Mouse (Mus musculus) neural tube, embryonic 15.5 days (tissue): ENCODE data around the gene Krt33b. TPM values are rescaled to one million over a fixed set of nuclear protein-coding genes. Genes with fewer than 3 reads are reported as not detected.

ENCODE experiments used
- ATAC-seq: fragments of 200-750 bp; cut with Nextera tagmentation; 2 replicates; pipeline ENCODE4 v1.8.0; 2017; ENCODE audit warnings: mild to moderate bottlenecking, moderate TSS enrichment, moderate library complexity; ENCODE audit not compliant: low FRiP score
- H3K27ac ChIP-seq: fragments of 300-500 bp; sonication (generic); replicated peaks from 2 replicates; pipeline ENCODE4 v1.5.1; 2015; ENCODE audit warnings: mild to moderate bottlenecking, inconsistent platforms
- H3K27me3 ChIP-seq: fragments of 300-500 bp; sonication (generic); replicated peaks from 2 replicates; pipeline ENCODE4 v1.6.1; 2015; ENCODE audit warnings: inconsistent platforms
- H3K36me3 ChIP-seq: fragments of 300-500 bp; sonication (generic); 2 replicates; pipeline ENCODE4 v1.6.1; 2015; ENCODE audit warnings: inconsistent platforms
- H3K4me1 ChIP-seq: fragments of 300-500 bp; sonication (generic); 2 replicates; pipeline ENCODE4 v1.6.1; 2015; ENCODE audit warnings: inconsistent platforms
- H3K4me2 ChIP-seq: fragments of 300-500 bp; sonication (generic); 2 replicates; pipeline ENCODE4 v1.6.1; 2015; ENCODE audit warnings: inconsistent platforms, mild to moderate bottlenecking, moderate library complexity
- H3K4me3 ChIP-seq: fragments of 300-500 bp; sonication (generic); replicated peaks from 2 replicates; pipeline ENCODE4 v1.5.1; 2015; ENCODE audit warnings: mild to moderate bottlenecking, inconsistent platforms
- H3K9ac ChIP-seq: fragments of 300-500 bp; sonication (generic); replicated peaks from 2 replicates; pipeline ENCODE4 v1.6.1; 2015; ENCODE audit warnings: mild to moderate bottlenecking, inconsistent platforms
- H3K9me3 ChIP-seq: fragments of 300-500 bp; sonication (generic); replicated peaks from 2 replicates; pipeline ENCODE4 v1.6.1; 2016; ENCODE audit warnings: inconsistent platforms
- WGBS: fragments of 180-500 bp; shearing (Covaris S2); methylation state at CpG from one replicate; pipeline ENCODE4 v1.1.7; 2015; ENCODE audit warnings: mixed read lengths; 5-methylcytosine and 5-hydroxymethylcytosine counted together
- polyA plus RNA-seq: library from polyadenylated mRNA; unstranded; fragments of >200 nt; fragmentation: Nextera tagmentation; extraction: Ambion mirVana; gene quantifications from 2 replicates; pipeline ENCODE4 v1.2.1, GENCODE M21; 2015

Gene Krt33b
- polyA plus RNA-seq = 0.11 TPM in 1 of 2 replicates, not detected in the other

DNA sequence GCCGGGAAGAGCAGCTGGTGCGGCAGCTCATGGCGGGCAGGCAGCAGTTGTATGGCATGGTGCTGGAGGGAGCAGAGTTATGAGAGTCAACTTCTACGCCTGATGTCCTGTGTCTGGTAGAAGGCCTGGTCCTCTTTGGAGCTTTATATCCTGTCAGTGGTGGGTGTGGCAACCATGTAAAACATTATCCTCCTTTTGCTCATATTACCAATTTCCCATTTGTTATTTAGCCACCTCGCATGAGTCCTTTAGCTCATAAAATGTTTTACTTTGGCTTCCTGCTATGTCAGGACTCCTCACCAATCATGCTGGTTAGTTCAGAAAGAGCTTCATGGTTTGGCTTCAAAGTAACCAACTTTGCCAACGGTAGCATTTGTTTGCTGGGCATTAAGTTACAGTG, at the start of gene Krt33b:
TSS of gene Krt33b (minus strand) at position 101 of the 400 bp plus-strand sequence.
- Histone ChIP-seq H3K4me3 (no peak within 1 kb of the TSS), H3K27me3 (no peaks in the 10 kb centered on the region), H3K9ac (no peak within 1 kb of the TSS), H3K4me1 (no peaks in the 10 kb centered on the region), H3K9me3 (no peaks in the 10 kb centered on the region), H3K4me2 (no peak within 1 kb of the TSS), H3K36me3 (no peaks in the 10 kb centered on the region), H3K27ac (no peak within 1 kb of the TSS)
- 87% methylated on average over 6 of the region's 6 CpGs for WGBS
- no peak for ATAC-seq

DNA sequence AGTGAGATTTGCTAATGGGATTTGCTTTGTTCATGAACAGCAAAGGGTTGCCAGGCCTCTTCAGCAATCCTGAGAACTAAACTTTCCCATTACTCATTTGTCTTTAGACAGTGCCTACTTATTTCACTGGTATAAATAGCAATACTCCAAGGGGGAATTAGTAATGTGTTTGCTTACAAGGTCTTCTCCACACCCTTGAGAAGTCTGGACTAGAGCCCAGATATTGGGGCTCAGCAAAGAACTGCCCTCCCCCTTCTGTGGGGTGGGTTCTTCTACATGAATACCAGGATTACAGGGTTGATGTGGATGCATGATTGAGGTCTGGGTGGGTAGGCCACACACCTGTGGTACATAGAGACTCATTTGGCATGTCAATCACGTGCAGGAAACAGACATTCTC, 44.2 kb upstream of the Krt33b start:
- WGBS = 63% methylated on average over 1 of the region's 1 CpGs
- Histone ChIP-seq H3K4me3 (no peak overlapping the region), H3K27me3 (no peaks in the 10 kb centered on the region), H3K9ac (no peak overlapping the region), H3K27ac (no peak overlapping the region), H3K4me2 (no peak overlapping the region), H3K4me1 (no peaks in the 10 kb centered on the region), H3K36me3 (no peaks in the 10 kb centered on the region), H3K9me3 (no peaks in the 10 kb centered on the region)
- no peak for ATAC-seq

DNA sequence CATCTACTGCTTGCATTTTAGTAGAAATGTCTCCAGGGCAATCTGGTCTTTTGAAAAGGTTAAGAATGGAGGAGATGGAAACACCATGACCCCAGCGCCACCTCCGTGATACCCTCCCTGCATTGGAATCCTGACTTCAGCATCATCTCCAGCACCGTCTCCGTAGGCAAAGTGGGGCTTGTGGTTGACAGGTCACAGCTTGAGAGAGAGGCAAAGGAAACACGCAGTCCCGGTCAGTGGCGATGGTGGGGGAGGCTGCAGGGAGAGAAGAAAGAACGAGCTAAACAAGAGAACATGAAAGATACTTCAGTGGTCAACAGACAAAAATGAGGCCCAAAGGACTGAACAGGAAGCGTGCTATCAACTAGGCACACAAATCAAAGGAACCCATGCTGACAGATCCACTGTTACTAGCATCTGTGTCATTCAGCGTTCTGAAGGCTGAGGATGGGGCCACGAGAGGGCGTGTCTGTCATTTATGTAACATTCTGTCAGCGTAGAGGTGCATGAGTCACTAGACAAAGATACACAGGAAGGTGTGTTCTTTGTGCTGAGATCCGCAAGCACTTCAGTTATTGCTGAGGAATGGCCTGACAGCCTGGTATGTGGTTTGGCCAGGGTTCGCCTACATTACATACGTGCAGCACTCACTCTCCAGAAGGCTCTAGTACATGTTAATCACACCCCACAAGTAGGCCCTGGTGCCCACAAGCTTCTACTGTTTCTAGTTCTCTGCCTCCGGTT, 37.8 kb upstream of the Krt33b start:
- H3K27me3 ChIP-seq = no peaks in the 10 kb centered on the region
- H3K4me1 ChIP-seq = no peaks in the 10 kb centered on the region
- no peak overlapping the region for H3K9ac ChIP-seq
- H3K4me3 ChIP-seq = no peak overlapping the region
- no peak overlapping the region for H3K4me2 ChIP-seq
- H3K27ac ChIP-seq = no peak overlapping the region
- H3K36me3 ChIP-seq = no peaks in the 10 kb centered on the region
- H3K9me3 ChIP-seq = no peaks in the 10 kb centered on the region
- WGBS = 85% methylated on average over 17 of the region's 17 CpGs
- no peak for ATAC-seq

DNA sequence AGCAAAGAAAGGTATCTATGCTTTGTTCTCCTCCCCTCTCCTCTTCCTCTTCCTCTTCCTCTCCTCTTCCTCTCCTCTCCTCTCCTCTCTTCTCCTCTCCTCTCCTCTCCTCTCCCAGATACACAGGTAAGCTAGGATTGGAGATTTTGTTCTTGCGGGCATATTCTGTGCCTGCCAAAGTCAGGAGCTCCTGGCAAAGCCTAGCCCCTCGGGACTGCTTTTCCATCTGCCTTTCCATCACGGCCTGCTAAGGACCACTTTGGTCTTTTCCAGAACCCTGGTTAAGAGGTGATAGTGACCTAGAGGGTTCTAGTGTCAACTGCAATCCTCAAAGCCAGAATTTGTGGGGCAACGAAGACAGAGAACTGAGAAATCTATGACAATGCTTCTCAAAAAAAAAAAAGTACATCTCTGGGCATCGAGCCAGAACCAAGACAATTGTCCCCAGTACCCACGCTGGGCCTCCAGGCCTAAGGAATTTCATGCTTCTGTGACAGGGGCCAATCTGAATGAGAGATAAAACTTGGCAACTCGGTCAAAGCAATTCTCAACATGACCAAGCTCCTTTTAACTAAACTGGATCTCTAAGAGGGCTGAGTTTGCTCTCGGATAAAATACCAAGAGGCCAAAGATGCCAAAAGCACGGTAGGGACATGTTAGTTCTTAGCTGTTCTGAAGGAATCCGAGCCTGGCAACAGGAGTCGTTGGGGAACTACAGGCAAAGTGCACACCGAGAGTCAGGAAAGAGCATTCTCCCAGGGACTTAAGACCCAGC, 36.8 kb upstream of the Krt33b start:
- Histone ChIP-seq H3K4me2 (no peak overlapping the region), H3K4me1 (no peaks in the 10 kb centered on the region), H3K27ac (no peak overlapping the region), H3K9me3 (no peaks in the 10 kb centered on the region), H3K36me3 (no peaks in the 10 kb centered on the region), H3K27me3 (no peaks in the 10 kb centered on the region), H3K4me3 (no peak overlapping the region), H3K9ac (no peak overlapping the region)
- WGBS = 66% methylated on average over 12 of the region's 12 CpGs
- ATAC-seq = no peak

DNA sequence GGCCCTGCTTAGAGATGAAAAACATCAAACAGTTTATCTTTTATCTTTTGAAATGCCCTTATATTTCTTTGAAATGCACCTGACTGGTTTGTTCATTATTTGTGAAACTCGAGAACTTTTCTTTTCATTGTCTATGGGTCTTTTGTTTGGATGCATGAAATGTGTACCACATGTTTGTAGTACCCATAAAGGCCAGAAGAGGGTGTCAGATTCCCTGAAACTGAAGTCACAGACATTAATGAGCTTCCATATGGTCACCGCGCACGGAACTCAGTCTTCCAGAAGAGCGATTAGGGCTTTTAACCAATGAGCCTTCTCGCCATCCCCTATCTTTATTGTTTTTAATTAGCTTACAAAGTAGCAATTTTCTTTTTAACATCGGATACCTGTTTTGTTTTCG, 29.2 kb upstream of the Krt33b start:
- H3K9ac ChIP-seq = no peak overlapping the region

DNA sequence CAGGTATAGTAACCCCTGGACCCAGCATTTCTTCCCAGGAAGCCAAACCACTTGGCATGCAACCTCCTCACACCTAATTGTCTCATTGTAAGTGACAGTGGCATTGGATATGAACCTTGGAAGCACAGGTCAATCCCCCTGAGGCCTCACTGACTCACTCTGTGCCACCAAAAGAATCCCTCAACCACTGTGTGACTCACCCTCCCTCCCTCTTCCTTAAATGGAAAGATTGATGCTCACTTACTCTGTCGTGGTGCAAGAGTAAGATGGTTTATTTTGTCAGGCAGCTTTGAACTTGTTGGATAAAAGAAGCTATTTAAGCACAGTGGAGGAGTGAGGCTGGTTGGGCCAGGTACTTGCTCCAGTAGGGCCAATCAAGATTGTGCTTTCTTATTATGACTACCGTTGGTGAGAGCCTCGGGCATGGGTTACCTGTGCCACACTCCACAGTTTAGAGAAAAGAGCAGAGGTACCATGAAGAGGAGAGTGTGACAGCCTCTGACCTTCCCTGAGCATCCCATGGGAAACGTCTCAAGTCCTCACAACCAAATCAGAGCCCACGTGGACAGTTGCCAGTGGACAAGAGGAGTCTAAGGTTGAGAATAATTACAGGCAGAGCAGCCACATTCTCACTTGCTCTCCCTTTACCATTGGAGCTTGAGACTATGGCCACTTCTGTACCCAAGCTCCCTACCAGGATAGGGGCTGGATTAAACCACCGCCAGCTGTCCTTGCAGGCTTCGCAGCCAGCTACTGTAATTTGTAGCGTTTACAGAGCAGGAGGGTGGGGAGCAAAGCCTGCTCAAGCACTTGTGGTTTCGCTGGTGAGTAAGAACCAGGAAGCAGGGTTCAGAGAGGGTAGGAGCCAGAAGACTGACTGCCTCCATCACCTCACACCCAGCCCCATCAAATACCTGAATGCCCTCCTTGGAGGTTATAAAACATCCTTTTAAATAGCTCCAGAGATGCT, 26.3 kb upstream of the Krt33b start:
- Histone ChIP-seq H3K27ac (no peak overlapping the region), H3K36me3 (no peaks in the 10 kb centered on the region), H3K9ac (no peak overlapping the region), H3K27me3 (no peaks in the 10 kb centered on the region), H3K4me1 (no peaks in the 10 kb centered on the region), H3K9me3 (no peaks in the 10 kb centered on the region), H3K4me2 (no peak overlapping the region), H3K4me3 (no peak overlapping the region)
- 78% methylated on average over 9 of the region's 9 CpGs for WGBS
- ATAC-seq = no peak

More for the DNA sequence above, 29.2 kb upstream of the Krt33b start:
- Histone ChIP-seq H3K4me1 (no peaks in the 10 kb centered on the region), H3K27me3 (no peaks in the 10 kb centered on the region), H3K36me3 (no peaks in the 10 kb centered on the region), H3K9me3 (no peaks in the 10 kb centered on the region), H3K4me2 (no peak overlapping the region), H3K4me3 (no peak overlapping the region), H3K27ac (no peak overlapping the region)
- ATAC-seq = no peak
- 74% methylated on average over 8 of the region's 8 CpGs for WGBS

DNA sequence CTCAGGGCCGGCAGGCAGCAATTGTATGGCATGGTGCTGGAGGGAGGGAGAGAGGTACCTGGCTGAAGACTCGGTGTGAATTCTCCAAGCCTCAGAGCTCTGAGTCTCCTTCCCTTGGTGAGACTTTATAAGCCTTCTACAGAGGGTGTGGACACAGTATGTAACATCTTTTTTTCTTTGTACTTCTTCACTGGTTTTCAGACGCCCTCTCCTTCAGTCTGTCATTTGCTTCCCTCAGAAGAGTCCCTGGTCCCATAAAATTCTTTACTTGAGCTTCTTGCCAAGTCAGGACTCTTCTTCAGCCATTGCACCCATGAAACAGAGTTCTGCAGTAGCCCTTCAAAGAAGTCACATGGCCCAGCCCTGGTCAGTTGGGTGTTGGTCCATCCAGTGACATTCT, 20.8 kb upstream of the Krt33b start, which contains the start of gene Krt31:
TSS of gene Krt31 (minus strand) at position 101 of the 400 bp plus-strand sequence.
- Histone ChIP-seq H3K9me3 (no peaks in the 10 kb centered on the region), H3K4me3 (no peak within 1 kb of the TSS), H3K36me3 (no peaks in the 10 kb centered on the region), H3K9ac (no peak within 1 kb of the TSS), H3K4me1 (no peaks in the 10 kb centered on the region), H3K4me2 (no peak within 1 kb of the TSS), H3K27me3 (no peaks in the 10 kb centered on the region), H3K27ac (no peak within 1 kb of the TSS)
- no peak for ATAC-seq
- 89% methylated on average over 3 of the region's 3 CpGs for WGBS

DNA sequence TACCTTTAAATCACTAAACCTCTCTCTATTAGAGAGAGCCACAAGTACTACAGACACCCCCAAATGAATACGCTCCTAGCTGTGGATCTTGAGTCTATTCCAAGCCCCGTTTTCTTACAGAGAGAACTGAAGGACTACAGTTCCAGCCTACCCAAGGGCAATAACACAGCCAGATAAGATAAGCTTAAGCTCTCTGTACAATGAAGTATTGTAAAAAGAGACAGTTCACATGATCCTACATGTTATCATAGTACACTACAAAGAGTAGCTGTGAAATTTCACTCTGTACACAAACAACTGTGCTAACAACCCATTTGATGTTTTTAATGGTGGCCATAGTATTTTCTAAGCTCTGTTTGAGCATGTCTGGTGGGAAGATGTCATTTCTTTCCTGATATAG, 17.5 kb upstream of the Krt33b start:
- H3K9ac ChIP-seq = no peak overlapping the region
- no peak for ATAC-seq
- no peak overlapping the region for H3K27ac ChIP-seq
- H3K4me1 ChIP-seq = no peaks in the 10 kb centered on the region
- no peaks in the 10 kb centered on the region for H3K36me3 ChIP-seq
- H3K4me2 ChIP-seq = no peak overlapping the region
- no peaks in the 10 kb centered on the region for H3K27me3 ChIP-seq
- H3K4me3 ChIP-seq = no peak overlapping the region
- WGBS = 92% methylated on average over 2 of the region's 2 CpGs
- no peaks in the 10 kb centered on the region for H3K9me3 ChIP-seq

DNA sequence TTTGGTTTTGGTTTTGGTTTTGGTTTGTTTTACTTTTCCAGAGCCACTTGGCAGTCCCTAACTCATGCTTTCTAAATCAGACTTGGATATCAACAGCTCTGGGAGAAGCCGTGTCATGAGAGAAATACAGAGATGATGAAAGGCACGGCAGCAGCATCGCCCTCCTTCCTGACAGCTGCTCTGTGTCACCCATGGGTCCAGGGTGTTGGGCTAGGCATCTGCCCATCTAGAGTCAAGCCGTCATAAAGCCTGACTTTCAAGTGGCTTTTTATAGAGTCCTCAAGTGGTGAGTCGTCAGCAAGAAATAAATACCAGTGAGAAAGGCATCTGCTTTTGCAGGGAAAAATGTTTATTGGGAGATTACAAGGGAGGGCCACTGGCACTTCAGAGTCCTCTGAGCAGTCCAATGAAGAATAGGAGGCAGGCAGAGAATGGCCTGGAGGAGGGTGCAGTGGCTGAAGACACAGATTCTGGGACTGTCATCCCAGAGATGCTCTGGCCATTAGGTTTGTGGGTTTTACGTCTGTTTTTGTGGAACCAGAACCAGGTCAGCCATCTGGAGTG, 16.7 kb upstream of the Krt33b start:
- ATAC-seq = no peak
- no peaks in the 10 kb centered on the region for H3K36me3 ChIP-seq
- no peaks in the 10 kb centered on the region for H3K9me3 ChIP-seq
- no peak overlapping the region for H3K9ac ChIP-seq
- no peak overlapping the region for H3K4me2 ChIP-seq
- no peaks in the 10 kb centered on the region for H3K4me1 ChIP-seq
- H3K27me3 ChIP-seq = no peaks in the 10 kb centered on the region
- 82% methylated on average over 6 of the region's 6 CpGs for WGBS
- no peak overlapping the region for H3K4me3 ChIP-seq
- H3K27ac ChIP-seq = no peak overlapping the region

DNA sequence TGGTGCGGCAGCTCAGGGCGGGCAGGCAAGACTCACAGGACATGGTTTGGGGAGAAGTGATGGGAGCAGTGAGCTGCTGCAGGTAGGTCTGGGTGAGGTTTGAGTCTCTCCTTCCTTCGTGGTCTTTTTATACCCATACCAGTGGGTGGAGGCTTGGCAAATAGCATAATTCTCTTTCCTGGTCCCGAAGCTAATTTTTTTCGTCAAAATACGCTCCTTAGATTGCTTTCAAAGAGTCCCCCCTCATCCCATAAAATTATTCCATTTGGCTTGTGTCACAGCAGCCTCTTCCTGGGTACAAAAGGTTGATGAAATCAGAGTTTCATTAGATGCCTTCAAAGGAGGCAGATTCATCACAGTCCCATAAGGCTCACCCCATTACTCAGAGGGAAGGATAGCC, 11.8 kb upstream of the Krt33b start, which contains the start of gene Krt34:
TSS of gene Krt34 (minus strand) at position 101 of the 400 bp plus-strand sequence.
- Histone ChIP-seq H3K4me3 (no peak within 1 kb of the TSS), H3K9ac (no peak within 1 kb of the TSS), H3K4me2 (no peak within 1 kb of the TSS), H3K27me3 (no peaks in the 10 kb centered on the region), H3K36me3 (no peaks in the 10 kb centered on the region), H3K4me1 (no peaks in the 10 kb centered on the region), H3K27ac (no peak within 1 kb of the TSS), H3K9me3 (no peaks in the 10 kb centered on the region)
- 85% methylated on average over 6 of the region's 6 CpGs for WGBS
- ATAC-seq = no peak

DNA sequence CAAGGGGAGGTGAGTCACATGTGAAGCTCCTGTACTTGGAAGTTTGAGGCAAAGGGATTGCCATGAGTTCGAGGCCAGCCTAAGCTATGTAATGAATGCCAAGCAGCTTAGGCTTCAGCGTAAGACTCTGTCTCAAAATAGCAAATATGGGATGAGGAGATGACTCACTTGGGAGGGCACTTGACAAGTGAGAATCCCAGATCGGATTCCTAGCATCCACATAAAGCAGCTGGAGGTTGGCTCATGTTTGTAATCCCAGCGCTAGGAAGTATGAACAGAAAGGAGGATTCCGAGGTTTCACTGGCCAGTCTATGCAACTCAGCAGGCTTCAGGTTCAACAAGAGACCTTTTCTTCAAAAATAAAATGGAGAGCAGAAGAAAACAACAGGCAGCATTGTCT, 8.2 kb downstream of the Krt33b start:
- Histone ChIP-seq H3K27me3 (no peaks in the 10 kb centered on the region), H3K4me2 (no peak overlapping the region), H3K9ac (no peak overlapping the region), H3K4me3 (no peak overlapping the region), H3K36me3 (no peaks in the 10 kb centered on the region), H3K4me1 (no peaks in the 10 kb centered on the region), H3K9me3 (no peaks in the 10 kb centered on the region), H3K27ac (no peak overlapping the region)
- 82% methylated on average over 5 of the region's 5 CpGs for WGBS
- no peak for ATAC-seq
